Mouse (Mus musculus) limb, embryonic 10.5 days (tissue): ENCODE data around the gene Pop7. TPM values are rescaled to one million over a fixed set of nuclear protein-coding genes. Genes with fewer than 3 reads are reported as not detected.
A peak's percentile ranks its signal among the peaks of the same experiment; 100 is the strongest.

Experiments
- DNase-seq: peaks from one replicate; pipeline ENCODE4 v3.0.0-alpha.2; 2017; ENCODE audit warnings: low spot score
- H3K27ac ChIP-seq: fragments of 300-500 bp; sonication (generic); 2 replicates; pipeline ENCODE4 v1.5.1; 2016; ENCODE audit warnings: mild to moderate bottlenecking
- H3K27me3 ChIP-seq: fragments of 300-500 bp; sonication (generic); 2 replicates; pipeline ENCODE4 v1.6.1; 2016; ENCODE audit warnings: low read depth, mild to moderate bottlenecking; ENCODE audit not compliant: poor library complexity, severe bottlenecking
- H3K36me3 ChIP-seq: fragments of 300-500 bp; sonication (generic); 2 replicates; pipeline ENCODE4 v1.6.1; 2016; ENCODE audit warnings: mild to moderate bottlenecking, moderate library complexity
- H3K4me1 ChIP-seq: fragments of 300-500 bp; sonication (generic); 2 replicates; pipeline ENCODE4 v1.6.1; 2016
- H3K4me3 ChIP-seq: fragments of 300-500 bp; sonication (generic); 2 replicates; pipeline ENCODE4 v1.5.1; 2016; ENCODE audit warnings: mild to moderate bottlenecking, moderate library complexity
- H3K9me3 ChIP-seq: fragments of 300-500 bp; sonication (generic); replicated peaks from 2 replicates; pipeline ENCODE4 v1.6.1; 2016; ENCODE audit warnings: mild to moderate bottlenecking
- WGBS: fragments of 180-500 bp; shearing (Covaris S2); methylation state at CpG from one replicate; pipeline ENCODE4 v1.1.7; 2016; 5-methylcytosine and 5-hydroxymethylcytosine counted together
- polyA plus RNA-seq: library from polyadenylated mRNA; unstranded; fragments of >200 nt; fragmentation: Nextera tagmentation; extraction: Ambion mirVana; gene quantifications from 2 replicates; pipeline ENCODE4 v1.2.1, GENCODE M21; 2016

Pop7 gene
- polyA plus RNA-seq, 1 experiment from 2014 or later = 53.2 TPM

DNA sequence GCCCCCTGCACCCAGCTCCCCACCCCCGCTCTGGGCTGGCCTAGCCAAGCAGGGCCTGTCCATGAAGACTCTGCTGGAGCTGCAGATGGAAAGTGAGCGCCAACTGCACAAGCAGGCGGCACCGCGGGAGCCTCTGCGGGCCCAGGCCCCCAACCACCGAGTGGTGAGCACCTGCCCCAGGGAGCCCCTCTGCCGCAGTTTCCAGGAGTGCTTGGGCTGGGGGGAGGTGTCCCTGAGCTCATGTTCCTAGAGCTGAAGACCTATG is 21.9 kb upstream of the Pop7 start:
- H3K9me3 ChIP-seq = no peaks in the 10 kb centered on the region
- no peak overlapping the region for H3K4me3 ChIP-seq
- H3K4me1 ChIP-seq = peaks cover 16% of the 10 kb centered on the region
- peaks cover 100% of the 10 kb centered on the region for H3K36me3 ChIP-seq
- DNase-seq = no peak
- WGBS = 90% methylated on average over 8 of the region's 8 CpGs
- H3K27ac ChIP-seq = no peak overlapping the region
- H3K27me3 ChIP-seq = no peaks in the 10 kb centered on the region

DNA sequence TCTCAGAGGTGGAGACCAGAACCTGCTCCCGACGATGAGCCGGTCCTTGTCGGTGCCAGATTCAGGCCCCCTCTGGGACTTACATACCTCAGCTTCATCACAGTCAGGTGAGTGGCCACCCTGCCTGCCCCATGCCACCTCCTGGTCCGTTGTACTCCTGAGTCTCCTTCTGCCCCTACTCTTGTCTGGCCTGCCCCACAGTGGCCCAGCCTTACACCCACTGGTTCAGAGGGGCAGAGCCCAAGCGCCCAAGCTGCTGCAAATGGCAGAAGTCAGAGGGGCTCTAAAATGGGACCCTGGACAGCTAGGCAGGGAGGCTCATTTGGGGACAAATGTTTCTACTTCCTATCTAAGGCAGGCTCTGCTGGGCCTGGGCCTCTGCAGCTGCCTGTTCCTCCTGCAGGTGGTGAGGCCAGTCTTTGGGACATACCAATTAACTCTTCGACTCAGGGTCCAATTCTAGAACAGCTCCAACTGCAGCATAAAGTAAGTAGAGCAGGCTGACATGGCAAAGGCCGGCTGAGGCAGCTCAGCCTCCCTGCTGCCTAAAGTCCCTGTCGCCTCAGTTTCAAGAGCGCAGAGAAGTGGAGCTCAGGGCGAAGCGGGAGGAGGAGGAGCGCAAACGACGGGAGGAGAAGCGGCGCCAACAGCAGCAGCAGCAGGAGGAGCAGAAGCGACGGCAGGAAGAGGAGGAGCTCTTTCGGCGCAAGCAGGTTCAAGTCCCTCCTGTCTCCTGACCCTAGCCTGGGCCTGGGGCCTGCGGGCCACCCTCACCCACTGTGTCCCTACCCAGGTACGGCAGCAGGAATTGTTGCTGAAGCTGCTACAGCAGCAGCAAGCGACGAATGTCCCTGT is 21.3 kb upstream of the Pop7 start:
- Histone ChIP-seq H3K27me3 (no peaks in the 10 kb centered on the region), H3K4me3 (no peak overlapping the region), H3K4me1 (peaks cover 13% of the 10 kb centered on the region), H3K27ac (no peak overlapping the region), H3K36me3 (peaks cover 100% of the 10 kb centered on the region), H3K9me3 (no peaks in the 10 kb centered on the region)
- 89% methylated on average over 25 of the region's 25 CpGs for WGBS
- no peak for DNase-seq

GRCm38 (mm10) chr5:137522711-137523110 is 20.4 kb upstream of the Pop7 start:
- peaks cover 100% of the 10 kb centered on the region for H3K36me3 ChIP-seq
- no peak overlapping the region for H3K4me3 ChIP-seq
- no peaks in the 10 kb centered on the region for H3K9me3 ChIP-seq
- WGBS = 79% methylated on average over 11 of the region's 11 CpGs
- peaks cover 12% of the 10 kb centered on the region for H3K4me1 ChIP-seq
- H3K27ac ChIP-seq = no peak overlapping the region
- H3K27me3 ChIP-seq = no peaks in the 10 kb centered on the region
- no peak for DNase-seq

GRCm38 (mm10) chr5:137521861-137522260 is 19.5 kb upstream of the Pop7 start:
- DNase-seq = no peak

DNA sequence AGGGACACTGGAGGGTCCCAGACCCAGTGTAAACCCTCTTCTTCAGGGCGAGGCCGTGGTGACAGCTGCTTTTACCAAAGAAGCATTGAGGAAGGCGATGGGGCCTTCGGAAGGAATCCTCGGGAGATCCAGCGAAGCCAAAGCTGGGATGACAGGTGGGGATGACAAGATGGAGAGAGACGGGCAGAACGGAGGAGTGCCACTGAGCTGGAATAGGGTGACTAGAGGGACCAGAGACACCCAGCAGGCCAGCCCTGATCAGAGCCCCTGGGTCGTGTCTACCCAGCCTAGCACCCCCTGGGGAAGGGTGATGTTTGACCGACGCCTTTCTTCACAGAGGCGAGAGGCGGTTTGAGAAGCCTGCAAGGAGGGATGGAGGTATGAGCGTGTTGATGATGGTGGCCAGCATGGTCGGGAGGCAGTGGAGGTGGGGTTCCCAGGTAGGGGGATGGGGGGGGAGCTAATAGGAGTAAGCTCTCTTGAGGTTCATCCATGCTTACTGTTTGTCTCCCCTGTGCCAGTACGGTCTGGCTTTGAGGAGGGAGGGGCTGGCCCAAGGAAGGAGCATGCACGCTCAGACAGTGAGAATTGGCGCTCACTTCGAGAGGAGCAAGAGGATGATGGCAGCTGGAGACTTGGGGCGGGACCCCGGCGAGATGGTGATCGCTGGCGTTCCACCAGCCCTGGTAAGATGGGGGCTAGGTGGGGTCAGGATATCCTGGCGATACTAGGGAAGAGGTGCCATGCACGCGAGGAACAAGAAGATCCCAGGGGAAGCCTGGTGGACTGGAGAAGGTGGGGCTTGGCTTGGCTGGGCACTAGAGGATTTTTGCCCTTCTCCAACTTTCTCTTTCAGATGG is 17.6 kb upstream of the Pop7 start:
- no peaks in the 10 kb centered on the region for H3K9me3 ChIP-seq
- WGBS = 92% methylated on average over 27 of the region's 27 CpGs
- H3K27ac ChIP-seq = 0 out of 2 replicates have a peak overlapping the region, but pooled peaks have one; percentile 21
- no peaks in the 10 kb centered on the region for H3K4me1 ChIP-seq
- no peak overlapping the region for H3K4me3 ChIP-seq
- H3K36me3 ChIP-seq = peaks cover 86% of the 10 kb centered on the region
- no peaks in the 10 kb centered on the region for H3K27me3 ChIP-seq
- no peak for DNase-seq

More at GRCm38 (mm10) chr5:137521861-137522260, 19.5 kb upstream of the Pop7 start:
- H3K4me3 ChIP-seq = no peak overlapping the region
- 84% methylated on average over 9 of the region's 9 CpGs for WGBS
- no peaks in the 10 kb centered on the region for H3K27me3 ChIP-seq
- peaks cover 12% of the 10 kb centered on the region for H3K4me1 ChIP-seq
- H3K27ac ChIP-seq = no peak overlapping the region
- no peaks in the 10 kb centered on the region for H3K9me3 ChIP-seq
- H3K36me3 ChIP-seq = peaks cover 100% of the 10 kb centered on the region

DNA sequence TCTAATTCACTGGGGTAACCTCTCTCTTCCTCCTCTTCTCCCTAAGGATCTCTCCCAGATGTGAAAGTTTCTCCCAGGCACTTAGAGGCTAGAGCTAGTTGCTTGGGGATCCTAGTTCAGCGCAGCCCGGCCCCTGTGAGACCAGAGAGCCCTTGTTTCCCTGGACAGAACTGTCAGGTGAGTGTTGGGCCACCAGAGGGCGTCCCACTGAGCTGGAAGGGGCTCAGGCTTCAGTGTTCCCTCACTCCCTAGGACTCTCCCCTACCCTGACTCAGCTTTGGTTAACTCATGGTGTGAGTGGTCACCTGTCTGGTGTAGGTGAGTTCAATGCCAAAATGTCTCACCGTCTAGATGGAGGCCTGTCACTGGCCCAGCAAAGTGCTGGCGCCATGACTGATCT is 16.1 kb upstream of the Pop7 start, which contains the start of gene Gigyf1:
TSS of gene Gigyf1 (plus strand) at position 113 of the 400 bp plus-strand sequence.
- peaks cover 86% of the 10 kb centered on the region for H3K36me3 ChIP-seq
- peaks cover 10% of the 10 kb centered on the region for H3K4me1 ChIP-seq
- no peak within 1 kb of the TSS for H3K27ac ChIP-seq
- no peak within 1 kb of the TSS for H3K4me3 ChIP-seq
- 78% methylated on average over 5 of the region's 5 CpGs for WGBS
- H3K27me3 ChIP-seq = no peaks in the 10 kb centered on the region
- DNase-seq = peak; percentile 56
- no peaks in the 10 kb centered on the region for H3K9me3 ChIP-seq

GRCm38 (mm10) chr5:137514811-137515210 is 12.5 kb upstream of the Pop7 start:
- H3K9me3 ChIP-seq = no peaks in the 10 kb centered on the region
- peaks cover 38% of the 10 kb centered on the region for H3K4me1 ChIP-seq
- no peak overlapping the region for H3K4me3 ChIP-seq
- WGBS = 87% methylated on average over 3 of the region's 3 CpGs
- no peaks in the 10 kb centered on the region for H3K27me3 ChIP-seq
- no peak overlapping the region for H3K27ac ChIP-seq
- DNase-seq = no peak
- H3K36me3 ChIP-seq = peaks cover 64% of the 10 kb centered on the region

GRCm38 (mm10) chr5:137513951-137514721 is 11.8 kb upstream of the Pop7 start:
- no peaks in the 10 kb centered on the region for H3K27me3 ChIP-seq
- no peak overlapping the region for H3K27ac ChIP-seq
- WGBS = 91% methylated on average over 12 of the region's 12 CpGs
- H3K9me3 ChIP-seq = no peaks in the 10 kb centered on the region
- no peak for DNase-seq
- H3K4me3 ChIP-seq = no peak overlapping the region
- peaks cover 38% of the 10 kb centered on the region for H3K4me1 ChIP-seq
- H3K36me3 ChIP-seq = peaks cover 57% of the 10 kb centered on the region

DNA sequence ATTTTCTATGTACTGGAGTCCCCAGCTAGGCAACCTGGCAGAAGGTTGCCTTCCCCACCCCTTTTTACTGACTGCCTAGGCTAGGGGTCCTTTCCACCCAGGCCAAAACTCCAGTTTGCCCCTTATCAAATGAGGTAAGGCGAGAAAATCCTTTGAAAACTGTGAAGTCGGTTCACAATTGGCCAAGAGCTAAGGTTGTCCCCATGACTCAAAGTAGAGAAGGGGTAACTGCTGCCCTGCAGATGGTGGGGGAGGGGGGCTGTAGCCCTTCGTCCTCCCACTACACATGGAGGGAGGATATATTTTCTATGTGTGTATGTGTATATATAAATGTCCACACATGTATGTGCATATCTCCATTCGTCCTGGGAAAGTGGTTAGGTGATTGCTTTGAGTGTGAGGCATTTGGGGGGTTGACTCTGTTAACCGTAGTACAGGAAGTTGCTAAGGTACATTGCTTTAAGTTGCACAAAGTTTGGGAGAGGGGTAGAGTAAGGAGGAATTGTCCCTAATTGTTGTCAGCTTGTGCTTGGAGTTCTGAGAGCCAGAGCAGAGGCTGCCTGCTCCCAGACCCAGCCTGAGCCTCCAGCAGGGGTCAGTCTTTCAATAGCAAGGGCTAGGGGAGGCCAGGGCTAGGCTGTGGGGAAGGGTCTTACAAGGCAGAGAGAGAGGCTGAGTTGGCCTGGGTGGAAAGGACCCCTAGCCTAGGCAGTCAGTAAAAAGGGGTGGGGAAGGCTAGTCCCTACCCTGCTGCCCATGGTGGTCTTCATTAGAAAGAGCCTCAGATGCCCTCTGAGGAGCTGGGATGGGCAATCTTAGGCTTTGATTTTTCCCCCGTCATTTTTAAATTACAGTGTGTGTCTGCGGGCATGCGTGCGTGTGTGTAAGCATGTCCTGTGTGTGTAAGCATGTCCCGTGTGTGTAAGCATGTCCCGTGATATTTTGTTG is 10.8 kb upstream of the Pop7 start:
- H3K4me1 ChIP-seq = peaks cover 38% of the 10 kb centered on the region
- 0 out of 2 replicates have a peak overlapping the region, but pooled peaks have one; percentile 20 for H3K27ac ChIP-seq
- H3K36me3 ChIP-seq = peaks cover 47% of the 10 kb centered on the region
- H3K9me3 ChIP-seq = no peaks in the 10 kb centered on the region
- WGBS = 82% methylated on average over 11 of the region's 11 CpGs
- peak; percentile 69 for DNase-seq
- H3K4me3 ChIP-seq = peak overlapping the region; percentile 100; the same call in 1 of the 2 replicates
- no peaks in the 10 kb centered on the region for H3K27me3 ChIP-seq

- peaks cover 33% of the 10 kb centered on the region for H3K36me3 ChIP-seq
- DNase-seq = no peak
- peak overlapping the region; percentile 99; the same call in 1 of the 2 replicates for H3K27ac ChIP-seq
- no peaks in the 10 kb centered on the region for H3K9me3 ChIP-seq
- H3K4me1 ChIP-seq = peaks cover 38% of the 10 kb centered on the region
- peak overlapping the region; percentile 100 for H3K4me3 ChIP-seq
- WGBS = 84% methylated on average over 3 of the region's 3 CpGs
- no peaks in the 10 kb centered on the region for H3K27me3 ChIP-seq
Observed at GRCm38 (mm10) chr5:137511706-137512105, 9.4 kb upstream of the Pop7 start.

DNA sequence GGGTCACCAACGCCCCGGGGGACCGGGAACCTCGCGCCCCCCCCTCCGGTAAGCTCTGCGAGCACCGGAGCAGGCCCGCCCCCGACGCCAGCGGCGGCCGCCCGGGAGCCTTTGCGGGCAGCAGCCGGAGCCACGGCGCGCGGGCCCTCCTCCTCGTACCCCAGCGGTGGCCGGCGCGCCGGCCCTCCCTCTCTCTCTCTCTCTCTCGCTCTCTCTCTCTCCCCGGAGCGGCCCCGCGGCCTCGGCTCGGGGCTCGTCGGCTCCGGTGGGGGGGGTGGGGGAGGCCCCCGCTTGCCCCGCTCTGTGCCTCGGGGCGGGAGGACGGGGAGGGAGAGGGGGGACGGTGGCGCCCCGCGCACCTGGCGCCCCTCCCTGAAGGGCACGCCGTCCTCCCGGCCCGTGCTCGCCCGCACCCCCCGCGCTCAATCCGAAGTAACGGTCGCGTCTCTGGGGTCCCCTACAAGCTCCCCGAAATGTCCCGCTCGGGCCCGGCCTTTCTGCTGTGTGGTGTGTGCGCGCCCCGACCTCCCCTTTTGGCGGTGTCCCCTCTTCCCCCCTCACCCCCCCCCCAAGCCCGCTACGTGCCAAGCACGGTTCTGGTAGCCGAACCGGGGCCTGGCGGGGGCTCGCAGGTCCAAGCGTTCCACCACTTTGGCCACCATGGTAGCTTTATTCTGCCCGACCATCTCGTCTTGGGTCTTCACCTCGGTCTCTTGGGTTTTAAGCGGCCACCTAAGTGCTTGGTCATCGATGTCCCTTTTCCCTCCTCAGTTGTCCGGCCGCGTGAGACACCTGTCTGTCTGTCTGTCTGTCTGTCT is 8.5 kb upstream of the Pop7 start:
- peaks cover 38% of the 10 kb centered on the region for H3K4me1 ChIP-seq
- peak overlapping the region; percentile 100 for H3K4me3 ChIP-seq
- H3K27me3 ChIP-seq = no peaks in the 10 kb centered on the region
- 1% methylated on average over 46 of the region's 83 CpGs for WGBS
- H3K9me3 ChIP-seq = no peaks in the 10 kb centered on the region
- H3K36me3 ChIP-seq = peaks cover 33% of the 10 kb centered on the region
- peak; percentile 56 for DNase-seq
- H3K27ac ChIP-seq = peak overlapping the region; percentile 99
